Mouse (Mus musculus): ENCODE data around the gene BC029722. TPM values are rescaled to one million over a fixed set of nuclear protein-coding genes. Genes with fewer than 3 reads are reported as not detected.

Gene BC029722
- polyA plus RNA-seq, 1 experiment from 2014 or later = 10.8 TPM

GRCm38 (mm10) chr2:155804053-155804452 lies 15.2 kb downstream of the BC029722 start:
- no peak for ATAC-seq (ENCODE audit: low read depth)
- H3K9me3 ChIP-seq (ENCODE audit: control insufficient read depth, low read length) = no peaks in the 10 kb centered on the region
- H3K36me3 ChIP-seq (ENCODE audit: control insufficient read depth, insufficient read depth, low read length) = no peaks in the 10 kb centered on the region
- no peak overlapping the region for H3K9ac ChIP-seq (ENCODE audit: low read depth, low read length)
- H3K27me3 ChIP-seq (replicated peaks; ENCODE audit: control insufficient read depth, insufficient read depth, low read length) = no peaks in the 10 kb centered on the region
- DNase-seq (ENCODE audit: low spot score) = no peak
- no peak overlapping the region for H3K4me3 ChIP-seq (ENCODE audit: low read depth, low read length)
- WGBS = 63% methylated on average over 5 of the region's 5 CpGs
- no peak overlapping the region for H3K4me2 ChIP-seq (ENCODE audit: low read depth, low read length)
- no peak overlapping the region for H3K27ac ChIP-seq (replicated peaks; ENCODE audit: low read depth, low read length)
- no peaks in the 10 kb centered on the region for H3K4me1 ChIP-seq (ENCODE audit: control insufficient read depth, insufficient read depth, low read length)

- DNase-seq (ENCODE audit: low spot score) (no peak), ATAC-seq (ENCODE audit: low read depth) (no peak)
- Histone ChIP-seq H3K4me2 (ENCODE audit: low read depth, low read length) (no peak overlapping the region), H3K4me3 (ENCODE audit: low read depth, low read length) (no peak overlapping the region), H3K9ac (ENCODE audit: low read depth, low read length) (no peak overlapping the region), H3K27ac (replicated peaks; ENCODE audit: low read depth, low read length) (no peak overlapping the region), H3K9me3 (ENCODE audit: control insufficient read depth, low read length) (no peaks in the 10 kb centered on the region), H3K4me1 (ENCODE audit: control insufficient read depth, insufficient read depth, low read length) (no peaks in the 10 kb centered on the region), H3K36me3 (ENCODE audit: control insufficient read depth, insufficient read depth, low read length) (no peaks in the 10 kb centered on the region), H3K27me3 (replicated peaks; ENCODE audit: control insufficient read depth, insufficient read depth, low read length) (no peaks in the 10 kb centered on the region)
- WGBS = 51% methylated on average over 3 of the region's 3 CpGs
Observed at GRCm38 (mm10) chr2:155802761-155803160, 16.5 kb downstream of the BC029722 start.

- Histone ChIP-seq H3K9me3 (ENCODE audit: control insufficient read depth, low read length) (no peaks in the 10 kb centered on the region), H3K4me1 (ENCODE audit: control insufficient read depth, insufficient read depth, low read length) (no peaks in the 10 kb centered on the region), H3K27ac (replicated peaks; ENCODE audit: low read depth, low read length) (no peak overlapping the region), H3K9ac (ENCODE audit: low read depth, low read length) (no peak overlapping the region), H3K4me2 (ENCODE audit: low read depth, low read length) (no peak overlapping the region), H3K4me3 (ENCODE audit: low read depth, low read length) (no peak overlapping the region), H3K27me3 (replicated peaks; ENCODE audit: control insufficient read depth, insufficient read depth, low read length) (no peaks in the 10 kb centered on the region), H3K36me3 (ENCODE audit: control insufficient read depth, insufficient read depth, low read length) (no peaks in the 10 kb centered on the region)
- 62% methylated on average over 3 of the region's 3 CpGs for WGBS
- DNase-seq (ENCODE audit: low spot score) (no peak), ATAC-seq (ENCODE audit: low read depth) (no peak)
Observed at GRCm38 (mm10) chr2:155798613-155799012, 20.6 kb downstream of the BC029722 start.

- no peak for ATAC-seq (ENCODE audit: low read depth)
- Histone ChIP-seq H3K36me3 (ENCODE audit: control insufficient read depth, insufficient read depth, low read length) (no peaks in the 10 kb centered on the region), H3K9ac (ENCODE audit: low read depth, low read length) (no peak overlapping the region), H3K9me3 (ENCODE audit: control insufficient read depth, low read length) (no peaks in the 10 kb centered on the region), H3K27ac (replicated peaks; ENCODE audit: low read depth, low read length) (no peak overlapping the region), H3K4me2 (ENCODE audit: low read depth, low read length) (no peak overlapping the region), H3K27me3 (replicated peaks; ENCODE audit: control insufficient read depth, insufficient read depth, low read length) (no peaks in the 10 kb centered on the region), H3K4me3 (ENCODE audit: low read depth, low read length) (no peak overlapping the region), H3K4me1 (ENCODE audit: control insufficient read depth, insufficient read depth, low read length) (no peaks in the 10 kb centered on the region)
- 86% methylated on average over 12 of the region's 12 CpGs for WGBS
- no peak for DNase-seq (ENCODE audit: low spot score)
Observed at GRCm38 (mm10) chr2:155794674-155795445, 24.4 kb downstream of the BC029722 start.

- Histone ChIP-seq H3K4me3 (ENCODE audit: low read depth, low read length) (no peak overlapping the region), H3K9me3 (ENCODE audit: control insufficient read depth, low read length) (no peaks in the 10 kb centered on the region), H3K36me3 (ENCODE audit: control insufficient read depth, insufficient read depth, low read length) (no peaks in the 10 kb centered on the region), H3K4me1 (ENCODE audit: control insufficient read depth, insufficient read depth, low read length) (no peaks in the 10 kb centered on the region), H3K4me2 (ENCODE audit: low read depth, low read length) (0 out of 2 replicates have a peak overlapping the region, but pooled peaks have one; percentile 18), H3K9ac (ENCODE audit: low read depth, low read length) (no peak overlapping the region), H3K27ac (replicated peaks; ENCODE audit: low read depth, low read length) (no peak overlapping the region), H3K27me3 (replicated peaks; ENCODE audit: control insufficient read depth, insufficient read depth, low read length) (no peaks in the 10 kb centered on the region)
- ATAC-seq (ENCODE audit: low read depth) (no peak), DNase-seq (ENCODE audit: low spot score) (no peak)
- 28% methylated on average over 12 of the region's 12 CpGs for WGBS
Observed at GRCm38 (mm10) chr2:155792899-155793298, 26.3 kb downstream of the BC029722 start.

GRCm38 (mm10) chr2:155787949-155788931 lies 31.0 kb downstream of the BC029722 start:
- no peak overlapping the region for H3K9ac ChIP-seq (ENCODE audit: low read depth, low read length)
- DNase-seq (ENCODE audit: low spot score) (no peak), ATAC-seq (ENCODE audit: low read depth) (no peak)
- H3K4me1 ChIP-seq (ENCODE audit: control insufficient read depth, insufficient read depth, low read length) = no peaks in the 10 kb centered on the region
- H3K27me3 ChIP-seq (replicated peaks; ENCODE audit: control insufficient read depth, insufficient read depth, low read length) = no peaks in the 10 kb centered on the region
- H3K4me2 ChIP-seq (ENCODE audit: low read depth, low read length) = no peak overlapping the region
- no peaks in the 10 kb centered on the region for H3K9me3 ChIP-seq (ENCODE audit: control insufficient read depth, low read length)
- 75% methylated on average over 18 of the region's 18 CpGs for WGBS
- H3K4me3 ChIP-seq (ENCODE audit: low read depth, low read length) = no peak overlapping the region
- no peak overlapping the region for H3K27ac ChIP-seq (replicated peaks; ENCODE audit: low read depth, low read length)
- H3K36me3 ChIP-seq (ENCODE audit: control insufficient read depth, insufficient read depth, low read length) = no peaks in the 10 kb centered on the region

GRCm38 (mm10) chr2:155786905-155787304 lies 32.3 kb downstream of the BC029722 start:
- no peak overlapping the region for H3K9ac ChIP-seq (ENCODE audit: low read depth, low read length)
- H3K4me3 ChIP-seq (ENCODE audit: low read depth, low read length) = no peak overlapping the region
- 73% methylated on average over 5 of the region's 5 CpGs for WGBS
- H3K27ac ChIP-seq (replicated peaks; ENCODE audit: low read depth, low read length) = no peak overlapping the region
- H3K27me3 ChIP-seq (replicated peaks; ENCODE audit: control insufficient read depth, insufficient read depth, low read length) = no peaks in the 10 kb centered on the region
- no peaks in the 10 kb centered on the region for H3K9me3 ChIP-seq (ENCODE audit: control insufficient read depth, low read length)
- ATAC-seq (ENCODE audit: low read depth) (no peak), DNase-seq (ENCODE audit: low spot score) (no peak)
- no peak overlapping the region for H3K4me2 ChIP-seq (ENCODE audit: low read depth, low read length)
- H3K4me1 ChIP-seq (ENCODE audit: control insufficient read depth, insufficient read depth, low read length) = no peaks in the 10 kb centered on the region
- H3K36me3 ChIP-seq (ENCODE audit: control insufficient read depth, insufficient read depth, low read length) = no peaks in the 10 kb centered on the region

- no peaks in the 10 kb centered on the region for H3K9me3 ChIP-seq (ENCODE audit: control insufficient read depth, low read length)
- H3K27ac ChIP-seq (replicated peaks; ENCODE audit: low read depth, low read length) = no peak overlapping the region
- no peaks in the 10 kb centered on the region for H3K36me3 ChIP-seq (ENCODE audit: control insufficient read depth, insufficient read depth, low read length)
- H3K4me2 ChIP-seq (ENCODE audit: low read depth, low read length) = no peak overlapping the region
- no peaks in the 10 kb centered on the region for H3K4me1 ChIP-seq (ENCODE audit: control insufficient read depth, insufficient read depth, low read length)
- WGBS = 78% methylated on average over 6 of the region's 6 CpGs
- no peaks in the 10 kb centered on the region for H3K27me3 ChIP-seq (replicated peaks; ENCODE audit: control insufficient read depth, insufficient read depth, low read length)
- H3K4me3 ChIP-seq (ENCODE audit: low read depth, low read length) = no peak overlapping the region
- H3K9ac ChIP-seq (ENCODE audit: low read depth, low read length) = no peak overlapping the region
- DNase-seq (ENCODE audit: low spot score) (no peak), ATAC-seq (ENCODE audit: low read depth) (no peak)
Observed at GRCm38 (mm10) chr2:155784534-155784933, 34.7 kb downstream of the BC029722 start.
